Mouse (Mus musculus) cerebellum, adult 2 months (tissue): ENCODE measurements at regions not wholly inside any gene's neighbourhood (a gene's known extent, or its start where the extent isn't known, plus 50 kb on each side); places are given as distances from the start of the nearest gene placed in this dataset.

ENCODE experiments used
- CTCF ChIP-seq: fragments of 200-500 bp; IDR thresholded peaks from 2 replicates; pipeline ENCODE4 v1.5.1; 2011; ENCODE audit warnings: low read depth, mild to moderate bottlenecking, control low read depth, low read length, moderate library complexity, borderline replicate concordance; ENCODE audit not compliant: insufficient read depth
- POLR2A ChIP-seq: fragments of 200-500 bp; IDR thresholded peaks from 2 replicates; pipeline ENCODE4 v1.6.1; 2011; ENCODE audit warnings: low read length, control low read depth, borderline replicate concordance; ENCODE audit not compliant: insufficient read depth

DNA sequence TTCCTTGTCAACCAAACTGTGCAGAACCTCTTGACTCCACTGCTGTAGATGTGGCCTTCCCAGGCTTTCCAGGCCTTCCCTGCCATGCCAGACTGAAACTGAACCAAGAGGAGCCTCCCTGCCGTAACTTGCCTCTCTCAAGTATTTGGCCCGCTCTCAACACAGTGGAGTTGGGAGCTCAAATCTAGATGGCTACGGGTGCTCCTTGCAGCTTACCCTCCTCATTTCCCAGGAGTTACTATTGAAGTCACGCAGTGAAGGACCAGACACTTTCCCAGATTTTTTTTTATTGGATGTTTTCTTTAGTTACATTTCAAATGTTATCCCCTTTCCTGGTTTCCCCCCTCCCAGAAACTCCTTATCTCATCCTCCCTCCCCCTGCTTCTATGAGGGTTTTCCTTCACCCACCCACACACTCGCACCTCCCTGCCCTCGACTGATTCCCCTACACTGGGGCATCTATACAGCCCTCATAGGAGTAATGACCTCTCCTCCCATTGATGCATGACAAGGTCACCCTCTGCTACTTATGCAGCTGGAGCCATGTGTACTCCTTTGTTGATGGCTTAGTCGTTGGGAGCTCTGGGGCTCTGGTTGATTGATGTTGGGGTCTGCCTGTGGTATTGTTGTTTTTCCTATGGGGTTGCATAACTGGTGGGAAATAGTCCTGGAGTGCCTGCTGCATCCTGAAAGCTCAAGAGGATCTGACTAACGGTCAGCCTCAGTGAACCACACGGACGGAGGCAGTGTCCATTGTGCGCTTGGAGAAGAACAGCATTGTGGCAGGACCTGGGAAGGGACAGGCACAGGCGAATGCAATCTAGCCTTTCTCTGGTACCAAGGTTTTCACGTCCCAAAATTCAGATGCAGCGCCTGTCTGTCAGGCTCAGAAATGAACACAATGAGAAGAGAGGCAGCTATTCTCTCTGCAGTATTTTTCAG is 602.5 kb downstream of the Dok5 start:
- no peak for TF ChIP-seq POLR2A
- TF ChIP-seq CTCF, result no peak
